Mouse (Mus musculus) cortical plate, adult 2 months (tissue): ENCODE data around the gene Ankrd65.

ENCODE experiments used
- CTCF ChIP-seq: fragments of 200-500 bp; IDR thresholded peaks from 2 replicates; pipeline ENCODE4 v1.5.1; 2011; ENCODE audit warnings: mild to moderate bottlenecking, control low read depth, low read length; ENCODE audit not compliant: insufficient read depth; ENCODE audit errors: extremely low read depth
- POLR2A ChIP-seq: fragments of 200-500 bp; IDR thresholded peaks from 2 replicates; pipeline ENCODE4 v1.6.1; 2011; ENCODE audit warnings: mild to moderate bottlenecking, low read length, control low read depth; ENCODE audit not compliant: insufficient read depth; ENCODE audit errors: extremely low read depth

DNA sequence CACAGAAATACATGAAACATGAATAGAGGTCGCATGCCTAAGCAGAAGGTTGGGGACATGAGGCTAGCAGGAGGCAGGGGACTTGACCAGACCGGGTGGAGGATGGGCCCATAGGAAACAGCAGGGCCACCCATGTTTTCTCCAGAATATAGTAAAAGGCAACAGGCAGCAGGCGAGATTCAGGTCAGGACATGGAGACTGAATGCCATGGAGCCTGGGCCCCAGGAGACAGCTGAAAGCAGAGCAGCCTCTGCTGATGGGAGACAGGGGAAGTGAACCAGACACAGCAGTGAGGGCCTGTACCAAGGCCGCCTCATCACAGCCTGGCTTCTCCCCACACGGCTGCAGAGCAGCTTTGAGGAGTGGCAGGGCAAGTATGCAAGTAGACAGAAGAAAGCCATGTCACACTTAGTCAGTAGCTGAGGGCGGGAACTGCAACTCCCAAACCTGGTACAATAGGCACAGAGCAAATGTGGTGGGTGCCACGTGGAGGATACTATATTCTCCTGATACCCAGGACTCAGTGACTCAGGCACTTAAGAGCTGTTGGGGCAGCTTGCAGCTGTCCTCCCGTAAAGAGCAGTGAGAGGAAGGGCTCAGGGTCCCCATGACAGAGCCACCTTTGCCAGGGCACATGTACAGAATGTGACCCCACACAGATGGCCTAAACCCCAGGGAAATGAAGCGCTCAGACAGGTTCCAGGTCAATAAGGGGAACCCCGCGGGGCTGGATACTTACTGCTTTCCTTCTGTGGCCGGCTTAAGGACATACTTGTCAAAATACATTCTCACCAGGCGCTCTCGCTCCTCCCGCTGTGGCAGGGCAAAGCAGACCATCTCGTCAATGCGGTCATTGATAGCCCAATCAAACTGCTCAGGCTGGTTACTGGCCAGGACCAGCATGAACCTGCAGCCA lies 43.4 kb upstream of the Ankrd65 start:
- TF ChIP-seq CTCF (no peak), POLR2A (no peak)
